Mouse (Mus musculus): ENCODE data around the gene Tmem256.
A peak's percentile ranks its signal among the peaks of the same experiment; 100 is the strongest.

DNA sequence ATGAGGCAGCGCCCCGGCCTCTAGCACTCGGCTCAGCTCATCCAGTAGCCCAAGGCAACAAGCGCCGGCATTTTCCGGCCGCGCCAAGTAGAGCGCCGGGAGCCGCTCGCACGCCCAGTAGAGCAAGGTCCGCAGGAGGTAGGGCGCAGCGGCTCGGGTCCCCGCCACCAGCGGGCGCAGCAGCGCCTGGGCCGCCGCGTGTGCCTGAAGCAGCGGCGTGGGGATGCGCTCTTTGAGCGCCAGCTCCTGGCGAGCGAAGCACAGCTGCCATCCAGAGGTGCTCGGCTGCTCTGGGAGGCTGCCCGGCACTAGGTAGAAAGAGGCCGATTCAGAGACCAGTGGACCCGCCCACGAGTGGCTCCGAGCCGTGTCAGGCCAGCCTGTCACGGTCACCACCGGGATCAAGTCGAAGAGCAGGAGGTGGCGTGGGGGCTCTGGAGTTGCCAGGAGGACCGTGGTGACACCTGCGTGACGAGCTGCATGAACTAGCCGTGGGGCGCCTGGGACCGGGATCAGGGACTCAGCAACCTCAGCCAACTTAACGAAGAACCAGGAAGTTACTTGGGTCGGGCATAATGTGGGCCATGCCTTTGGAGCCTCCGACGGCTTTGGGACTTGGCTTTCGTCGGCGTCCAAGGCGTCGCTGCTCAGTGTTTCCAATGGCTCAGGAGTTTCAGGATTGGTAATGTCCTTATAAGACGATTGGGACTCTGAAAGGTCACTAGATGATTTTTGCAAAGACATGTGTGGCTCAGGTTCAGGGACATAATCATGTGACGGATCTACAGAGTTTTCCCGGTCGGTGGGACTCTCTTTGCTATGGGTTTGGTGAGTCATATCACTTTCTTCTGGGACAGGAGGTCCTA is 34.3 kb upstream of the Tmem256 start:
- TF ChIP-seq EP300 (IDR thresholded peaks at IDR 0.05; ENCODE audit: low read length) = no peak
- TF ChIP-seq CTCF (conservative IDR thresholded peaks at IDR 0.05 in 1 of 2, IDR thresholded peaks at IDR 0.05 in 1 of 2; ENCODE audit: low read depth in 2 of 2, low read length in 2 of 2) = peak in 1 of 2 experiments; percentile 98; a peak in 2 of 4 replicates
- TF ChIP-seq TBP (conservative IDR thresholded peaks at IDR 0.05; ENCODE audit: low read depth, low read length) = no peak
- no peak for TF ChIP-seq GABPA (IDR thresholded peaks at IDR 0.05; ENCODE audit: insufficient replicate concordance, low read depth, low read length)
- TF ChIP-seq ELF1 (IDR thresholded peaks at IDR 0.05; ENCODE audit: low read depth, low read length) = peak; percentile 49
- TF ChIP-seq POLR2A (IDR thresholded peaks at IDR 0.05; ENCODE audit: low read depth, low read length) = peak; percentile 57
- TF ChIP-seq MYC (IDR thresholded peaks at IDR 0.05; ENCODE audit: low read depth, low read length) = peak; percentile 84; the same call in 1 of the 2 replicates
- TF ChIP-seq E2F4 (IDR thresholded peaks at IDR 0.05; ENCODE audit: insufficient replicate concordance, low read depth, low read length) = no peak
- peak; percentile 80; the same call in 1 of the 2 replicates for TF ChIP-seq MEF2A (IDR thresholded peaks at IDR 0.05; ENCODE audit: borderline replicate concordance, low read depth, low read length)
- no peak for TF ChIP-seq USF2 (conservative IDR thresholded peaks at IDR 0.05; ENCODE audit: low read depth, low read length)
- peak; percentile 49 for TF ChIP-seq ZC3H11A (IDR thresholded peaks at IDR 0.05; ENCODE audit: low read depth, low read length)
- no peak; the same call in 1 of the 2 replicates for TF ChIP-seq CHD1 (IDR thresholded peaks at IDR 0.05; ENCODE audit: low read depth, low read length)

Measured in CH12.LX (cell line).